Mouse (Mus musculus): ENCODE measurements around the gene Cacnb4. TPM values are rescaled to one million over a fixed set of nuclear protein-coding genes. Genes with fewer than 3 reads are reported as not detected.

Cacnb4 gene
- polyA plus RNA-seq, 1 experiment: not detected

- H3K9me3 ChIP-seq (ENCODE audit: control insufficient read depth, low read length): no peaks in the 10 kb centered on the region
- no peak overlapping the region for H3K4me3 ChIP-seq (replicated peaks)
- H3K27me3 ChIP-seq (ENCODE audit: control insufficient read depth): no peaks in the 10 kb centered on the region
- TF ChIP-seq TAL1 (IDR thresholded peaks at IDR 0.05; ENCODE audit: low read length) (no peak), GATA1 (IDR thresholded peaks at IDR 0.05; ENCODE audit: low read length) (no peak)
- no peaks in the 10 kb centered on the region for H3K36me3 ChIP-seq (ENCODE audit: control insufficient read depth)
- no peaks in the 10 kb centered on the region for H3K4me1 ChIP-seq (ENCODE audit: control insufficient read depth)
These were observed 160.1 kb downstream of the Cacnb4 start for GRCm38 (mm10) chr2:52516534-52516933.

- Histone ChIP-seq H3K4me1 (ENCODE audit: control insufficient read depth) (no peaks in the 10 kb centered on the region), H3K9me3 (ENCODE audit: control insufficient read depth, low read length) (no peaks in the 10 kb centered on the region), H3K36me3 (ENCODE audit: control insufficient read depth) (no peaks in the 10 kb centered on the region), H3K27me3 (ENCODE audit: control insufficient read depth) (no peaks in the 10 kb centered on the region), H3K4me3 (replicated peaks) (no peak overlapping the region)
- TF ChIP-seq GATA1 (IDR thresholded peaks at IDR 0.05; ENCODE audit: low read length): no peak
These were observed 163.7 kb downstream of the Cacnb4 start for GRCm38 (mm10) chr2:52512865-52513388.

- no peak for TF ChIP-seq TAL1 (IDR thresholded peaks at IDR 0.05; ENCODE audit: low read length)
- no peak for TF ChIP-seq GATA1 (IDR thresholded peaks at IDR 0.05; ENCODE audit: low read length)
- no peaks in the 10 kb centered on the region for H3K27me3 ChIP-seq (ENCODE audit: control insufficient read depth)
- no peaks in the 10 kb centered on the region for H3K4me1 ChIP-seq (ENCODE audit: control insufficient read depth)
- H3K9me3 ChIP-seq (ENCODE audit: control insufficient read depth, low read length): no peaks in the 10 kb centered on the region
- no peak overlapping the region for H3K4me3 ChIP-seq (replicated peaks)
- H3K36me3 ChIP-seq (ENCODE audit: control insufficient read depth): no peaks in the 10 kb centered on the region
These were observed 164.4 kb downstream of the Cacnb4 start for GRCm38 (mm10) chr2:52512206-52512605.

- Histone ChIP-seq H3K36me3 (ENCODE audit: control insufficient read depth) (no peaks in the 10 kb centered on the region), H3K27me3 (ENCODE audit: control insufficient read depth) (no peaks in the 10 kb centered on the region), H3K4me3 (replicated peaks) (no peak overlapping the region), H3K9me3 (ENCODE audit: control insufficient read depth, low read length) (no peaks in the 10 kb centered on the region), H3K4me1 (ENCODE audit: control insufficient read depth) (no peaks in the 10 kb centered on the region)
- no peak for TF ChIP-seq TAL1 (IDR thresholded peaks at IDR 0.05; ENCODE audit: low read length)
- no peak for TF ChIP-seq GATA1 (IDR thresholded peaks at IDR 0.05; ENCODE audit: low read length)
These were observed 164.8 kb downstream of the Cacnb4 start for GRCm38 (mm10) chr2:52511799-52512198.

- Histone ChIP-seq H3K27me3 (ENCODE audit: control insufficient read depth) (no peaks in the 10 kb centered on the region), H3K9me3 (ENCODE audit: control insufficient read depth, low read length) (no peaks in the 10 kb centered on the region), H3K4me1 (ENCODE audit: control insufficient read depth) (no peaks in the 10 kb centered on the region), H3K4me3 (replicated peaks) (no peak overlapping the region), H3K36me3 (ENCODE audit: control insufficient read depth) (no peaks in the 10 kb centered on the region)
- no peak for TF ChIP-seq TAL1 (IDR thresholded peaks at IDR 0.05; ENCODE audit: low read length)
- no peak for TF ChIP-seq GATA1 (IDR thresholded peaks at IDR 0.05; ENCODE audit: low read length)
These were observed 166.7 kb downstream of the Cacnb4 start for GRCm38 (mm10) chr2:52509779-52510500.

- Histone ChIP-seq H3K4me1 (ENCODE audit: control insufficient read depth) (no peaks in the 10 kb centered on the region), H3K36me3 (ENCODE audit: control insufficient read depth) (no peaks in the 10 kb centered on the region), H3K9me3 (ENCODE audit: control insufficient read depth, low read length) (no peaks in the 10 kb centered on the region; the same call in 1 of the 2 replicates), H3K27me3 (ENCODE audit: control insufficient read depth) (no peaks in the 10 kb centered on the region), H3K4me3 (replicated peaks) (no peak overlapping the region)
- TF ChIP-seq GATA1 (IDR thresholded peaks at IDR 0.05; ENCODE audit: low read length) (no peak), TAL1 (IDR thresholded peaks at IDR 0.05; ENCODE audit: low read length) (no peak)
These were observed 171.5 kb downstream of the Cacnb4 start for GRCm38 (mm10) chr2:52505164-52505563.

- no peaks in the 10 kb centered on the region; the same call in 1 of the 2 replicates for H3K9me3 ChIP-seq (ENCODE audit: control insufficient read depth, low read length)
- no peaks in the 10 kb centered on the region for H3K36me3 ChIP-seq (ENCODE audit: control insufficient read depth)
- TF ChIP-seq TAL1 (IDR thresholded peaks at IDR 0.05; ENCODE audit: low read length) (no peak), GATA1 (IDR thresholded peaks at IDR 0.05; ENCODE audit: low read length) (no peak)
- no peaks in the 10 kb centered on the region for H3K27me3 ChIP-seq (ENCODE audit: control insufficient read depth)
- H3K4me3 ChIP-seq (replicated peaks): no peak overlapping the region
- no peaks in the 10 kb centered on the region for H3K4me1 ChIP-seq (ENCODE audit: control insufficient read depth)
These were observed 171.9 kb downstream of the Cacnb4 start for GRCm38 (mm10) chr2:52504762-52505161.

- Histone ChIP-seq H3K9me3 (ENCODE audit: control insufficient read depth, low read length) (no peaks in the 10 kb centered on the region; the same call in 1 of the 2 replicates), H3K4me1 (ENCODE audit: control insufficient read depth) (no peaks in the 10 kb centered on the region), H3K36me3 (ENCODE audit: control insufficient read depth) (no peaks in the 10 kb centered on the region), H3K27me3 (ENCODE audit: control insufficient read depth) (no peaks in the 10 kb centered on the region), H3K4me3 (replicated peaks) (no peak overlapping the region)
- TF ChIP-seq GATA1 (IDR thresholded peaks at IDR 0.05; ENCODE audit: low read length) (no peak), TAL1 (IDR thresholded peaks at IDR 0.05; ENCODE audit: low read length) (no peak)
These were observed 176.8 kb downstream of the Cacnb4 start for GRCm38 (mm10) chr2:52499849-52500262.

- Histone ChIP-seq H3K27me3 (ENCODE audit: control insufficient read depth) (no peaks in the 10 kb centered on the region), H3K36me3 (ENCODE audit: control insufficient read depth) (no peaks in the 10 kb centered on the region), H3K4me1 (ENCODE audit: control insufficient read depth) (no peaks in the 10 kb centered on the region), H3K4me3 (replicated peaks) (no peak overlapping the region), H3K9me3 (ENCODE audit: control insufficient read depth, low read length) (no peaks in the 10 kb centered on the region; the same call in 1 of the 2 replicates)
- TF ChIP-seq TAL1 (IDR thresholded peaks at IDR 0.05; ENCODE audit: low read length) (no peak), GATA1 (IDR thresholded peaks at IDR 0.05; ENCODE audit: low read length) (no peak)
These were observed 177.5 kb downstream of the Cacnb4 start for GRCm38 (mm10) chr2:52499101-52499537.

All from erythroblast, embryonic 14.5 days (primary cell).